Mouse (Mus musculus) lung, adult 18-20 months (tissue): ENCODE measurements around the gene Cry2.

Experiments used
- DNase-seq, 2 experiments: peaks; one replicate each; pipeline ENCODE4 v3.0.0; 2022; ENCODE audit warnings: mixed read lengths in 2 of 2

Cry2 gene

GRCm38 (mm10) chr2:92444376-92444775 is 10.5 kb upstream of the Cry2 start:
- DNase-seq, result no peak

DNA sequence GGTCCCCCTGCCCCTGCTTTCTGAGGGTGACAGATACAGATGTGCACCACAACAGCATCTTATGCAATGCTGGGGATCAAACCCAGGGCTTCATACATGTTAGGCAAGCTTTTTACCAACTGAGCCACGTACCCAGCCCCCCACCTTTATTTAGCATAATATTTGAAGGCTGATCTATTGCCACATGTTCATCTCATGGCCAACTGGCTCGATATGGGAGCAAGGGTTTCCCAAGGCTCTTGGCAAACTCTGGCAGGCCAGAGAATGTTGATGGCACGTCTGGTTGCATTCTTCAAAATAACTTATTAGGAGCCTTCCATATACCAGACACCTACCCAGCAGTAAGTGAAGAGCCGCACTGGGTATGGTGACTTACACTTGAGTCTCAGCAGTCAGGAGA is 9.5 kb upstream of the Cry2 start:
- no peak for DNase-seq

DNA sequence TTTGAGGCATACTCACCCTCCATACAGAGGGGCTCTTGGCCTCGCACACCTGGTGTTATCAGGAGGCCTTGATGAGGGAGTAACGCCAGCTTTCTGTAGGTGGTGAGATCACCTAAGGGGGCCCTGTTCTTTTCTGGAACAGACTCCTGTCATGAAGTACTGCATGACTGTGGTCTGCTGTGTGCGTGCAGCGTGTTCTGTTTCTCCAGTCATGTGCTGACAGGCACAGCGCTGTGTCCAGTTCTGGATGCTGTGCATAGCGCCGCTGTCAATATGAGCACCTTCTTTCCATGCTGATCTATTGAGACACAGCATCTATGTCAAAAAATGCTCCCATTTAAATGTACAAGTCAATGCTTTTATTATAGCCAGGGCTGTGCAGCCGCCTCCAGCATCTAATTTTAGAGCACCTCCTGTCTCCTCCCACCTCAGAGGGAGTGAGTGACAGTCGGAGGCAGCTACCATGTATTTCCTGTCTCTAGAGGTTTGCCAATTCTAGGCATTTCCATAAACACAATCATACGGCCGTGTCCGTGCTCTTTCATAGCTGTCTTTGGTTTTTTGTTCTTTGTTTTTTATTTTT is 8.7 kb upstream of the Cry2 start:
- DNase-seq, result no peak

- no peak for DNase-seq
Observed at GRCm38 (mm10) chr2:92440432-92440831, 6.6 kb upstream of the Cry2 start.

GRCm38 (mm10) chr2:92438567-92438966 is 4.7 kb upstream of the Cry2 start:
- no peak for DNase-seq

DNA sequence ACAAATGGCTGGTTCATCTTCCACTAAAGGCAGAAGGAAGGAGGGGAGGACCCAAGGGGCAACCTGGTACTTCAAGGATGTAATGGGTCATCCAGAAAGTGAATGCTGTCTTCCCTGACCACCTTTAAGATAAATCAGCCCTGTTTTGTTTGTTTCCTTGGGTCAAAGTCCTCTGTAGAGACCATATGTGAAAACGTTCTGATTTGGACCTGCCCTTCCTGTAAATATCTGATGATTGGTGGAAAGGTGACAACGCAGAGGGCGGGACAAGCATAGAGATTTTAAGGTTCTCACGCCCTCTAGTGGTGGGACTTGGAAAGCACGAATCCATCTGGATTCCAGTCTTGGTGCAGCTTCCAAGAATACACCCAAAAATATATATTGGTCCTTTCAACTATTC is 4.0 kb upstream of the Cry2 start:
- DNase-seq, result peak; percentile 79 to 85

- DNase-seq, result no peak
Observed at GRCm38 (mm10) chr2:92437366-92437765, 3.5 kb upstream of the Cry2 start.

DNA sequence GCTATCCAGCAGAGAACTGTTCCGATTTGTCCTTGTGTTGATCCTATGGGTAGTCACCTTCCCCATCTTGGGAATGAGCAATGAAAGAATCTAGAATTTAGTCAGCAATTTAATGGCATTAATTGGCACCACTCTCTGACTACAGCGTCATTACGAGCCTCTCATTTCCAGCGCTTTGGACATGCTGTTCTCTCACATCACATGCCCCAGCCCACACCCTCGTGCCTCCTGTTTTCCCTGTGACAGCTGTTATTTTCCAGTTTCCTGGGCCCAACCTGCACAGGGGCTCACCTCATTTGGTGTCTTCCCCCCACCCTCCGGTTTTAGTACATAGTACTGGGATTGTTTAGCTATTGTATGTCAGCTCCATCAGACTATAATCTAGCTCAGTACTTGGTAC is 1.2 kb upstream of the Cry2 start:
- peak in 1 of 2 experiments; percentile 36 for DNase-seq

DNA sequence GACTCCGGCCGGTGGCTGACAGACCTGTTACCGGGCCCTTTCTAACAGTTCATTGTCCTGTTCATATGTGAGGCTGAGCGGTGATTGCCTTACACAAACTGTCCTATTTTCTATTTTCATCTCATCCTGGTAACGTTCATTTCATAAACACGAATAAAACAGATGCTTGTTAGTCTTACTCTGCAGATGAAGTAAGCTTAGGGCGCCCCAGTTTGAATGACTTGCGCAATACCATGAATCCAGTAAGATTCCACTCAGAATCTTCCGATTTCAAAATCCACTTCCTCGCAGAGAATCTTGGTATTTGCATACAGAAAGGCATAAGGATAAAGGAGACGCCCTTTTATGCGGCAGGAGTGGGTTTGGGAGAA is 517 bp upstream of the Cry2 start:
- peak in 1 of 2 experiments; percentile 58 for DNase-seq

DNA sequence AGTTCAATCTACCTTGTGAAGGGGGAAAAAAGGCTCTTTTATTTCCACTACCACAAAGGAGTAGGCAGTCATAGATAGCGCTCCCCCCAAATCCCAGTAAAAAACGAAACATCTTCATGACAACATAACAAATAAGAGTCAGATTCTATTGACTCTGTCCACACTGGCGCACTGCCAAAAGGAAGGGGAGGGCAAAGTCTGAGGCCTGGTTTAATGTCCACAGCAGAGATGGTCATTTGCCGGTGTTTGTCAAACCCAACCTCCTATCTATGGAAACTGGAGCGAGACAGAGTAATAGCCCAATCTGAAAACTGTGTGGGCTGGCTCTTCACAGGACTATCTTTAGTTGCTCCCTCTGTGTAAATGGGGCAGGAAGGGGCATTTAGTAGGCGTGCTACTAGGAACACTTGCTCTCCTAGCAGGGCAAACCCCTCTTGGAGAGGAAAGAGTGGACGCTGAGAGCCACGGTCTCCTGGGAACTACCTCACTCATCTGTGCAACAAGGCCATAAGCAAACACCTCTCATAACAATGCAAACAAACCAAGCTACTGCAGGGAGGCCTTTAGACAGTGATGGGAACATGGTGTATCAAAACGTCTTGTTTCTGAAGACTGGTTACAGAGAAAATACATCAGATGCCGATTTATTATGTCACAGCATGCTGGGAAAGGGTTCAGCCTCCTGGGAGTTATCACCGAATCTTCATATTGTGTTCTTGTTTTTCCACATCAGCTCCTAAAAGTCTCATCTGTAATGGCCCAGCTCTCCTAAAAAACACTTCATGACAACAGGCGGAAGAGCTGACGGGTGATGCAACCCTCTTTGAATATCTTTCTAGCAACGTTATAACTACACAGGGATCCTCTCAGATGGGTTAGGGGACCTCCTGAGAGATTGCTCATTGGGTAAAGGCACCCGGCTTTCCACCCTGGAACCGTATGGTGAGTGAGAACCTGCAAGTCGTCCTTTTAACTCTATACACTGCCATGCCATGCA is 1.2 kb downstream of the Cry2 start:
- peak; percentile 76 to 86 for DNase-seq

DNA sequence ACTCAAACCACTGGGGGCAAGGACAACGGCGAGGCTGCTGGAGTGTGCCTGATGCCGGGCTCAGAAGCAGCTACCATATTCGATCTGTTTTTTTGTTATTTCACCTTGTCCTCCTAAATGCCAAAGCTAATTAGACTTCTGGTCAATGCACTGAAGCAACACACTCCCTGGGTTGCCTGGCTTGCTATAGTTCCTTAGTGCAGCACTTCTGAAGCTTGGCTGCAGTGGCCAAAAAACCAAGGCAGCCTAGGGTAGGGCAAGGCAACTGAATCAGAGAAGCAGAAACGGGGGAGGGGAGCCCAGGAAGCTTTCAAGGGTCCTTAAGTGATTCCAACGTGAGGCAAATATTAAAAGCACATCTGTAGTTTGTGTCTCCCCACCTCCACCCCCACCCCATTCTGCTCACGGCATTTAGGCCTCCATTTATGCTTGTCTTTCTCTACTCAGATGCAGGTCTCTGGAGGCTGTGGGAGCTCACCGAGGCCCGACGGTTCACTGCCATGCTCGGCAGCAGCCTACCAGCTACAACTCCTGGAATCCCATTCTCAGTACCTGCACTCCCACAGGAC is 2.1 kb downstream of the Cry2 start:
- no peak for DNase-seq

DNA sequence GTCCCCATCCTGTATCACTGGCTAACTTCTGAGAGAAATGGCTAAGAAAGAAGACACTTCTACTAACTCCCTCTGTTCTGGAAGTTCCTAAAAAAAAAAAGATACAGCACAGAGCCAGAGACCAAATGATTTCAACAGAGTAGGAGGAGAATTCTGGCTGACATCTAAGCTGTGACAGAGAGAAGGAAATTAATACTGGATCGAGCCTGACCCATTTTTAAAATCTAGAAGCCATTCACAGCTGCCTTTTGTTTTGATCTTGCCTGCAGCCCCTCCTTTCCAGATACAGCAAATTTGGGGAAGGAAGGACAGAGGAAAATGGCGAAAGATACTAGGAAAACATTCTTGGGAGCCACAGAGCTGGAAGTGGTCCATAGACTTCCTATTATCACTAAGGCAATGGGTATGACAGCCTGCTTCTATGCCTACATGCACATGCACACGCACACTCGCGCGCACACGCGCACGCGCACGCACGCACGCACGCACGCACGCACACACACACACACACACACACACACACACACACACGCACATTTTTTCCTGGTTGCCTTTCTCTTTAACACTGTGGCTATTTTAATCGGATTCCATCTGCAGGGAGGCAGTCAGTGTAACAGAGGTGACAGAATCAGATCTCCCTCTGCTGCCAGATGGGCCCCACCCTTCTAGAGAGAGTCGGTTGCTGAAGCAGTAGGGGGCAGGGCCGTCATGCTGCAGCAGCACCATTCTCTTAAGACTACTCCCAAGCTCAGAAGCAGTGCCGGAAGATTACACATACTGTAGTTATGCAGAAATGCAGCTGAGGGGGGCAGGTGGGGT is 2.9 kb downstream of the Cry2 start:
- peak; percentile 75 to 84 for DNase-seq

DNA sequence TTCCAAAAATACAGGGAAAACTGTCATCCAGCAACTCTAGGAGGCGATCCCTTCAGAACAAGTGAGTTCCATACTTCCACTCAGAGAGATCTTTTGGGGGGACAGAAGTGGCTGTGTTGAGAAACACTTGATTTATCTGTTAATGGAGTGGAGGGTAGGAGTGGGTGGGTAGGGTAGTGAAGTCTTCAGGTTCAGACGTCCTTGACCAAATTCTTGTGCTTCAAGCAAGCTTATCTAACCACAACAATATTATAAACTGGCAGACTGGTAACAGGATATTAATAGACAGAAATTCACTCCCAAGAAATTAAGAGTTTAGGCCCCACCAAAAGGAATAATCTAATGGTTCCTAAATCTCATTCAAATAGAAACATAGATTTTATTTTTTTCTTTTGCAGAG is 3.8 kb downstream of the Cry2 start:
- no peak for DNase-seq

DNA sequence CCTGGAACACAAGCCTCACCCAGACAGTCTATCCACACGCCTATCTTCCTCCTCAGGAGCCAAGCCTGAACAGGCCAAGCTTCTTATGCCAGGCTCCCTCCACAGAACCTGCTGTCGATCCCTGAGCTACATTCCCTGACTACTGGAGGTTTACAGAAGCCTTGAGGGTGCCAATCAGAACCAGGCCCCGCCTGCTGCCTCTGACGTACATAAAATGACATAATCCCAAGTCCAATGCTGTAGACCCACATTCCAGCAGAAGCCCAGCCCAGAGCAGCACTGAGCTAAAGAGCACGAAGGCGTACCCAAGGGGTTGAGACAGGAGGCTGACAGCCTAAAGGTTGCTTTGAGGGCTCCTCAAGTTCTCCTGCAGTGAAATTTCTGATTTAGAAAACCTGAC is 6.0 kb downstream of the Cry2 start:
- peak; percentile 94 to 96 for DNase-seq

DNA sequence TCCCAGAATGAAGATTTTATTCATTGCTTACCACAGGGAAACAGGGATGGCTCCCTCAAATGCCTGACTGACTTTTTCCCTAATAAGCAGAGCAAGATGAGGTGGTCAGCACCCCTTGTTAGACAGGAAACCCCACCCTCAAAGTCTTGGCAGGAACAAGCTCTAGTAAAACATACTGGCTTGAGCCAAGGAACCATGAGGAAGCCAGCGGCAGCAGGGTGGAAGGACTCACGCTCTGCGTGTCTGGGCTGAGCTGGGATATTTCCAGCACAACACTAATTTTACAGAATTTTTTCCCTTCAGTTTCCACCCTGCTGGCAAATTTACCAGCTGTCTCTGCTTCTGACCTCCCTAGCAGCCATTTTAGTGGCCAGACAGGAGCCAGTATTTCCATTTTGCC is 7.4 kb downstream of the Cry2 start:
- DNase-seq, result peak in 1 of 2 experiments; percentile 47

DNA sequence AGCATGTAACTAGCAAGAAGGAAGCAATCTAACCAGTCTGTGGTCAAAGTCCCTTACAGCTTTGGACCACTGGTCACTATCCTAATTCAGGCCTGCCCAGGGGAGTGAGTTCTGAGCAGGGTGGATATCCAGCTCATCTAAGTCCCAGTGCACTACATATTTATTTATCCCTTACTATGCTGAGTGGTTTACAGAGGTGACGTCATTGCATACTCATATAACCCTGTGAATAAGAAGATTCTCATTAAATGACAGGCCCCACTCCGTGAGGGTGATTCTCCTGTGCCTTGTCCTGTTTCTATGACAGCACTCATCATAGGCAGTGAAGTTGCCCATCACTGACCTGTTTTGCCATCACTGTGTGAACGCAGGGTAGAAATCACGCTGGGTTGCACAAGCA is 8.5 kb downstream of the Cry2 start:
- no peak for DNase-seq

GRCm38 (mm10) chr2:92424462-92425308 is 9.2 kb downstream of the Cry2 start:
- DNase-seq, result peak; percentile 74 to 88

DNA sequence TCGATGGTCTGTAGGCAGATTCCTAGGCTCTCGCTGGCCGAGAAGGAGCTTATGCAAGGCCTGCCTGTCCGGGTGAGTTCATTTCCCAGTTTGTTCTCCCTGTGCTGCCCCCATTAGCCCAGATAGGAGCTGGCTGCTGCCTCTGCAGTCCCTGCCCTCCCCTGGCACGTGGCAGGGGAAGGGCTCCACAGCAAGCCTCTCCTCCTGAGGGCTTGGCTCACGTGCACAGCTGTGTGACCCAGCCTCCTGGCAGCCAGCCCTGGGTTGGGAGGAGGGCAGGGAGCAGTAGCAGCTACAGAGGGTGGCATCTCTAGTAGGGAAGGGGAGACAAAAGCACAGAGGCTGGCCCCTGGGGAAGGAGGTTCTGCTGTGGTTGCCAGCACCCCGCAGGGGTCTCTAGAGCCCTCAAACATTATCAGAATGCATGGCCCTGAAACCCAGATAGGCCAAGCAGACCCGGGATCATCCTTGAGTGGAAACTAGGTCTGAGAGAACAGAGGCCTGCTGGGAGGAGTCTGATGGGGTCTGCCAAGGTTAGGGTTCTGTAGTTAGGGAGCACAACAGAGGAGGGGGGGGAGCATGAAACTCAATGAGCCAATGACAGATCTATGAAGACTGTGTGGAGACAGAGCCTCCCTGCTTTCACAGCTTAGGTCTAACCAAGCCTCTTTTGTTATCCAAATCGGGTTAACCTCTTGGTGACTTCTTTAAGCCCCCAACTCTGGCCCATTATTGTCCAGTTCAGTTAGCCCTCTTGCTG is 10.0 kb downstream of the Cry2 start:
- peak; percentile 97 to 98 for DNase-seq

GRCm38 (mm10) chr2:92423156-92423555 is 10.7 kb downstream of the Cry2 start:
- no peak for DNase-seq

DNA sequence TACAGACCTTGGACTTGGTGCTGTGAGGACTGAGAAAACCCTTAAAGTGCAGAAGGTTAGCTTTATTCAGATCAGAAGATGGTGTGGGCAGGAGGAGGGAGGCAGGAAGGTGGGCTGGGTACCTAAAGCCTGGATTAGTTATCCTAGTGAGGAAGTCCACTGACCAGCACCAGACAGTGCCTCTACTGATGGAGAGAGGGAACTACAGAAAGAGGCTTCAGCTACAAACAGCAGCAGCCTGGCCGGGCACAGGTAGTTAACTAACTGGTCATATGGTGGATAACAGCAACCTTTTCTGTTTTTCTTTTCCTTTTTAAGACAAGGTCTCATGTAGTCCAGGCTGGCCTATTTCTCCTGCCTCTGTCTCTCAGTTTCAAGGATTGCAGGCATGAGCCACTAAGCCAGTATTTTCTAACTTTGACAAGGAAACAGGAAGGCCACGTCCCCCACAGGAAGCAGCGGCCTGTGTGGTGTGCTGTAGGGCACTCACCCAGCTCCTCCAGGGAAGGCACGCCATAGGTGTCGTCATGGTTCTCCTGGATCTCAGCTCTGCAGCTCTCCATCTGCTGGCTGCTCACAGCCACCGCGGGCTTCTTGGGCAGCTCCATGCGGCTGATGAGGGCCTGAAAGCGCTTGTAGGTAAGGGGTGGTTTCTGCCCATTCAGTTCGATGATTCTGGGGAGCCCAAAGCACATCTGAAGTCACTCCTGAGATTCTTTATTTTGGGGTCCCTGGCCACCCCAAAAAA is 11.3 kb downstream of the Cry2 start:
- no peak for DNase-seq
